Mouse (Mus musculus): ENCODE results near the gene Smim24.

DNA sequence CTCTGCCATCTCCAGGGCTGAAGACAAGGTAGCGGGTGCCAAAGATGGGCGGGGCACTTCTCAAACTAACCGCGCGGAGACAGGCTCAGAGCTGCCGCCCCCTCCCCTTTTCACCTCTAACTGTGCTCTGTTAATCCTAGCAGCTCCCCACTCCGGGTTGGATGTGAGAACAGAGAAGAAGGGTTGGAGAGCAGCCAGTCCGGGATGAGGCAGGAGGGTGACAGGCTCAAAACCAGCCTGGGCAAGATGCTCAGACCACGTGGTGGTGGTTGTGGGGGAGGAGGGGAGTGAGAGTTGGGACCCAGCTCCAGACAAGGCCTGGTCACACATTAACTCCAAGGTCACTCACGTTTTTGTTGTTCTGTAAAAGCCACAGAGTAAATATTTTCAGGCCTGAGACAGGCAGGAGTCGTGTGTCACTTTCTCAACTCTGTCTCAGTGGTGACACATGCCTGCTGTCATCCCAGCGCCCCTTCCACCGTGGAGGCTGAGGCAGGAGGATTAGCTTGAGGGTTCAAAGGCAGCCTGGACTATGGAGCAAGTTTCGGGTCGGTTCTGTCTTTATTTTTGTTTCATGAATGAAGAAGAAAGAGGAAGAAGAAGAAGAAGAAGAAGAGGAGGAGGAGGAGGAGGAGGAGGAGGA is 38.8 kb downstream of the Smim24 start:
- TF ChIP-seq CTCF (IDR thresholded peaks at IDR 0.05; ENCODE audit: low read depth, low read length), result no peak
- no peak for TF ChIP-seq POLR2A (IDR thresholded peaks at IDR 0.05; ENCODE audit: insufficient read depth, low read length)

Measured in ES-Bruce4 (cell line).